Mouse (Mus musculus): ENCODE measurements around the gene Kcnc4. TPM values are rescaled to one million over a fixed set of nuclear protein-coding genes. Genes with fewer than 3 reads are reported as not detected.

Kcnc4 gene
- total RNA-seq (2021) (under 1 TPM; 0.10 to 0.18 TPM), polyA plus RNA-seq (2012; rRNA removed) (0.51 and 0.94 TPM in 2 replicates)
- long read RNA-seq: 0 reads

GRCm38 (mm10) chr3:107459196-107459772 is at the start of gene Kcnc4:
Gene Kcnc4 (minus strand): TSS chr3:107459552.
- peak in 1 of 2 experiments; percentile 48 for DNase-seq
- Histone ChIP-seq H3K27me3 (ENCODE audit: control insufficient read depth, insufficient read depth, low read length) (peaks cover 29% of the 10 kb centered on the region), H3K9ac (ENCODE audit: low read depth, low read length) (peak within 1 kb of the TSS; percentile 47), H3K4me3 (peak within 1 kb of the TSS; percentile 40), H3K27ac (no peak within 1 kb of the TSS), H3K36me3 (ENCODE audit: control insufficient read depth, insufficient read depth, low read length) (no peaks in the 10 kb centered on the region), H3K79me2 (replicated peaks; ENCODE audit: control insufficient read depth, insufficient read depth, low read length) (no peaks in the 10 kb centered on the region), H3K4me1 (ENCODE audit: control insufficient read depth, insufficient read depth, low read length) (no peaks in the 10 kb centered on the region)
- intact Hi-C loops (cut with DNase I): no loop called here
- TF ChIP-seq CTCF (IDR thresholded peaks at IDR 0.05) (no peak), POLR2A (IDR thresholded peaks at IDR 0.05; ENCODE audit: insufficient read depth, low read depth, low read length) (no peak), EP300 (IDR thresholded peaks at IDR 0.05; ENCODE audit: insufficient read depth, low read depth, low read length) (no peak)
- 1% methylated on average over 68 of the region's 68 CpGs for WGBS

DNA sequence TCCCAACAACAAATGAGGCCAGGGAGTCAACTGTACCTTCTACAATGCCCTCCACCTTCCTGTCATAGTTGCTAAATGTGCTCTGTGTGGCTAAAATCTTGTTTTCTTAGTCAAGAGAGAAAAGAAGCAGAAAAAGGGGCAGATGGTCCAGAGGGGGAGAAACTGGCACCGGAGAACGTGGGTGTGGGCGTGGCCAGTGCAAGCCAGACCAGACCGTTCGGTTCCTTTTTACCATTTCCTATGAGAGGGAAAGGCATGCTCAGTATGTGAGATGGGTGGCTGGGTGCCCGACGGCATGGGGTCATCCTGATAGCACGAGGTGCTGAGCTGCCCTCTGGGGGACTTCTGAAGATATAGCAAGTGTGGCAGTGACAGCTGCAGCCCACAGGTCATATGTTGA is 49.3 kb upstream of the Kcnc4 start:
- Histone ChIP-seq H3K36me3 (ENCODE audit: control insufficient read depth, insufficient read depth, low read length) (no peaks in the 10 kb centered on the region), H3K27me3 (ENCODE audit: control insufficient read depth, insufficient read depth, low read length) (no peaks in the 10 kb centered on the region), H3K9ac (ENCODE audit: low read depth, low read length) (no peak overlapping the region), H3K4me3 (no peak overlapping the region), H3K27ac (no peak overlapping the region), H3K4me1 (ENCODE audit: control insufficient read depth, insufficient read depth, low read length) (peaks cover 3% of the 10 kb centered on the region; the same call in 1 of the 2 replicates), H3K79me2 (replicated peaks; ENCODE audit: control insufficient read depth, insufficient read depth, low read length) (no peaks in the 10 kb centered on the region)
- intact Hi-C loops (cut with DNase I): no loop called here
- WGBS: 60% methylated on average over 8 of the region's 8 CpGs
- TF ChIP-seq CTCF (IDR thresholded peaks at IDR 0.05) (peak; percentile 33), POLR2A (IDR thresholded peaks at IDR 0.05; ENCODE audit: insufficient read depth, low read depth, low read length) (no peak)
- no peak for DNase-seq

GRCm38 (mm10) chr3:107507966-107508365 is 48.6 kb upstream of the Kcnc4 start:
- no peak for DNase-seq
- WGBS: 83% methylated on average over 9 of the region's 9 CpGs
- Histone ChIP-seq H3K9ac (ENCODE audit: low read depth, low read length) (no peak overlapping the region), H3K27ac (no peak overlapping the region), H3K36me3 (ENCODE audit: control insufficient read depth, insufficient read depth, low read length) (no peaks in the 10 kb centered on the region), H3K4me1 (ENCODE audit: control insufficient read depth, insufficient read depth, low read length) (peaks cover 3% of the 10 kb centered on the region; the same call in 1 of the 2 replicates), H3K79me2 (replicated peaks; ENCODE audit: control insufficient read depth, insufficient read depth, low read length) (no peaks in the 10 kb centered on the region), H3K4me3 (no peak overlapping the region), H3K27me3 (ENCODE audit: control insufficient read depth, insufficient read depth, low read length) (no peaks in the 10 kb centered on the region)
- TF ChIP-seq CTCF (IDR thresholded peaks at IDR 0.05) (no peak), EP300 (IDR thresholded peaks at IDR 0.05; ENCODE audit: insufficient read depth, low read depth, low read length) (no peak), POLR2A (IDR thresholded peaks at IDR 0.05; ENCODE audit: insufficient read depth, low read depth, low read length) (no peak)
- intact Hi-C loops (cut with DNase I): no loop called here

GRCm38 (mm10) chr3:107506531-107506930 is 47.2 kb upstream of the Kcnc4 start:
- TF ChIP-seq POLR2A (IDR thresholded peaks at IDR 0.05; ENCODE audit: insufficient read depth, low read depth, low read length) (no peak), CTCF (IDR thresholded peaks at IDR 0.05) (no peak), EP300 (IDR thresholded peaks at IDR 0.05; ENCODE audit: insufficient read depth, low read depth, low read length) (no peak)
- Histone ChIP-seq H3K36me3 (ENCODE audit: control insufficient read depth, insufficient read depth, low read length) (no peaks in the 10 kb centered on the region), H3K9ac (ENCODE audit: low read depth, low read length) (no peak overlapping the region), H3K4me3 (no peak overlapping the region), H3K27ac (no peak overlapping the region; the same call in 1 of the 2 replicates), H3K27me3 (ENCODE audit: control insufficient read depth, insufficient read depth, low read length) (no peaks in the 10 kb centered on the region), H3K79me2 (replicated peaks; ENCODE audit: control insufficient read depth, insufficient read depth, low read length) (no peaks in the 10 kb centered on the region), H3K4me1 (ENCODE audit: control insufficient read depth, insufficient read depth, low read length) (peaks cover 3% of the 10 kb centered on the region; the same call in 1 of the 2 replicates)
- no peak for DNase-seq
- WGBS: 41% methylated on average over 4 of the region's 4 CpGs
- intact Hi-C loops (cut with DNase I): no loop called here

GRCm38 (mm10) chr3:107505464-107506367 is 46.4 kb upstream of the Kcnc4 start:
- H3K36me3 ChIP-seq (ENCODE audit: control insufficient read depth, insufficient read depth, low read length): no peaks in the 10 kb centered on the region
- no peak overlapping the region for H3K9ac ChIP-seq (ENCODE audit: low read depth, low read length)
- H3K27me3 ChIP-seq (ENCODE audit: control insufficient read depth, insufficient read depth, low read length): no peaks in the 10 kb centered on the region
- H3K4me1 ChIP-seq (ENCODE audit: control insufficient read depth, insufficient read depth, low read length): peaks cover 4% of the 10 kb centered on the region; the same call in 1 of the 2 replicates
- 59% methylated on average over 4 of the region's 4 CpGs for WGBS
- TF ChIP-seq EP300 (IDR thresholded peaks at IDR 0.05; ENCODE audit: insufficient read depth, low read depth, low read length) (no peak), POLR2A (IDR thresholded peaks at IDR 0.05; ENCODE audit: insufficient read depth, low read depth, low read length) (no peak), CTCF (IDR thresholded peaks at IDR 0.05) (no peak)
- no peak overlapping the region for H3K4me3 ChIP-seq
- intact Hi-C loops (cut with DNase I): no loop called here
- no peaks in the 10 kb centered on the region for H3K79me2 ChIP-seq (replicated peaks; ENCODE audit: control insufficient read depth, insufficient read depth, low read length)
- DNase-seq: no peak
- no peak overlapping the region; the same call in 1 of the 2 replicates for H3K27ac ChIP-seq

- Histone ChIP-seq H3K79me2 (replicated peaks; ENCODE audit: control insufficient read depth, insufficient read depth, low read length) (no peaks in the 10 kb centered on the region), H3K27me3 (ENCODE audit: control insufficient read depth, insufficient read depth, low read length) (no peaks in the 10 kb centered on the region), H3K4me1 (ENCODE audit: control insufficient read depth, insufficient read depth, low read length) (peaks cover 4% of the 10 kb centered on the region; the same call in 1 of the 2 replicates), H3K27ac (no peak overlapping the region), H3K9ac (ENCODE audit: low read depth, low read length) (no peak overlapping the region), H3K36me3 (ENCODE audit: control insufficient read depth, insufficient read depth, low read length) (no peaks in the 10 kb centered on the region), H3K4me3 (no peak overlapping the region)
- intact Hi-C loops (cut with DNase I): no loop called here
- no peak for DNase-seq
- 88% methylated on average over 1 of the region's 1 CpGs for WGBS
- no peak for TF ChIP-seq EP300 (IDR thresholded peaks at IDR 0.05; ENCODE audit: insufficient read depth, low read depth, low read length)
- TF ChIP-seq POLR2A (IDR thresholded peaks at IDR 0.05; ENCODE audit: insufficient read depth, low read depth, low read length): no peak
- no peak for TF ChIP-seq CTCF (IDR thresholded peaks at IDR 0.05)
These were observed 45.2 kb upstream of the Kcnc4 start for GRCm38 (mm10) chr3:107504542-107504941.

All from heart, adult 2 months (tissue).